Mouse (Mus musculus): ENCODE data around the gene Gnptab.

DNA sequence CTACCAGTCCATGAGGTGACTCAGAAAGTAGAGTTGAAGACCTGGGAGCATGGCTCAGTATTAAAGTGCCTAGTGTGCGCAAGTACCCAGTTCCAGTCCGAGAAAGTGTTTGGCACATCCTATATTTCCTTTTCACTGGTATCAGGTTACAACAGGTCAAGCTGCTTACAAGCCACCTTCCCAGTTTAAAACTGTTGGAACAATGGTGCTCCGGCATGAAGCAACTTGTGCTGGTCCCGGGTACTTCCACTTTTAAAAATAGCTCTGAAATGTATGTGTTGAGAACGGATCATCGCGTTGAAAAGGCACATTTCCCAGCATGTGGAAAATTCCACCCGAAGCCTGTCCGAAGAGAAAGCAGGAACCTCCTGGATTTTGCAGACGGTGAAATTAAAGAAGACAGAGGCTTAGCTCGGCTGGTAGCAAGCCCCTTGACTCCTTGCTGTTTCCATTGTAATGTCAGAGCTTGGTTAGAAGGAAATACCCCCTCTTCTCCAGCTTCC, 33.0 kb upstream of the Gnptab start:
- TF ChIP-seq POLR2A (IDR thresholded peaks at IDR 0.05; ENCODE audit: low read depth, low read length) (no peak), CTCF (conservative IDR thresholded peaks at IDR 0.05; ENCODE audit: insufficient read depth, insufficient read length, low read depth, low read length) (no peak)
